Mouse (Mus musculus): ENCODE measurements around the gene Dus3l. TPM values are rescaled to one million over a fixed set of nuclear protein-coding genes. Genes with fewer than 3 reads are reported as not detected.

Gene Dus3l
- total RNA-seq, 1 experiment, result 70.2 TPM

DNA sequence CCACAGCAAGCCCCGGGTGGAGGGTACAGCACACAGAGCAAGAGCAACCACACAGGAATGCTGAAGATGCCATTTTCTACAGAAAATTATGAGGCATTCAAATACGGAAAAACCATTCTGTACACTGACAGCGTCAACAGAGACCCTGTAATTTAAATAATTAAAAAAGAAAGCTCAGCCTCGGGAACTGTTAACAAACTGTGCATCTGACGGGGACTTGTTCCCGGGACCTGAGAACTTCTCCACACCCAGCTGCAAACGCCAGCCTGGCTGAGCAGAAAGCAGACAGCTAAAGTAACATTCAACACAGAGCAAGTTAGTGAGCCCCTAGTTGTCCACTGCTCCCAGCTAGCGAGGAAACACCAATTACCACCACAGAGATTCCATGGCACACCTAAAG lies 37.5 kb downstream of the Dus3l start:
- DNase-seq (ENCODE audit: low read depth, low spot score), result no peak
- in situ Hi-C loops (cut with MboI; ENCODE audit: low sequenced_read_pairs in 2 of 2, unreplicated experiment in 2 of 2), result loop anchor here in 1 of 2 experiments (10.0 kb wide), 1 partner anchor 133 kb away; the partner anchor contains the start of gene Mllt1
- no peaks in the 10 kb centered on the region for H3K9me3 ChIP-seq (ENCODE audit: control insufficient read depth, insufficient read depth, low read depth, low read length)

DNA sequence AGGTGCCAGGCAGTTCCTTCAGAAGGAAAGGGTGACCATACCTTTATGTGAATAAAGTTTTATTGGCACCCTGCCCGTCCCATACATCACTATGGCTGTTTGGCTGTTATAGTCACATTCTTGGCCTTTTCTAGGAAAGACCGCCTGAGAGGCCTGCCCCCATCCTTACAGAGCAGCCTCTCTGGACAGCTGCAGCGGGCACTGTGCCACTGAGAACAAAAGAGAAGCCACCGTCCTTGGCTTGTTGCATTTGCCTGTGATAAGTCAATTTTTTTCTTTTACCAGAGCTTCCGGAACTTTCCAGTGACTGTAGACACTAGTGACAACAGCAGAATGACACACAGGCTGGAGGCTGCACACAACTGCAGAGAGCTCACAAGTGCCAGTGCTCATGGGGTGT lies 40.4 kb downstream of the Dus3l start:
- H3K9me3 ChIP-seq (ENCODE audit: control insufficient read depth, insufficient read depth, low read depth, low read length), result no peaks in the 10 kb centered on the region
- no peak for DNase-seq (ENCODE audit: low read depth, low spot score)
- H3K4me3 ChIP-seq (ENCODE audit: insufficient read depth in 1 of 2, low read depth in 1 of 2, low read length in 2 of 2, poor library complexity in 1 of 2, severe bottlenecking in 1 of 2), result no peak overlapping the region
- no peak overlapping the region for H3K27ac ChIP-seq (ENCODE audit: insufficient read depth, low read depth, low read length, poor library complexity, severe bottlenecking)
- in situ Hi-C loops (cut with MboI; ENCODE audit: low sequenced_read_pairs in 2 of 2, unreplicated experiment in 2 of 2), result loop anchor here in 1 of 2 experiments (10.0 kb wide), 1 partner anchor 130 kb away; the partner anchor contains the start of gene Mllt1
- H3K4me1 ChIP-seq (ENCODE audit: control insufficient read depth in 2 of 2, insufficient read depth in 2 of 2, low read length in 2 of 2, poor library complexity in 1 of 2), result peaks cover 0 to 3% of the 10 kb centered on the region in 2 experiments; a peak in 1 of 4 replicates
- H3K36me3 ChIP-seq (ENCODE audit: control insufficient read depth, insufficient read depth, low read length, poor library complexity, severe bottlenecking), result peaks cover 23% of the 10 kb centered on the region
- TF ChIP-seq ZC3H11A (IDR thresholded peaks at IDR 0.05; ENCODE audit: borderline replicate concordance, low read depth, low read length) (no peak), ZNF384 (IDR thresholded peaks at IDR 0.05; ENCODE audit: low read depth, low read length) (no peak), MAFK (IDR thresholded peaks at IDR 0.05; ENCODE audit: insufficient read depth, low read depth, low read length) (no peak), HCFC1 (IDR thresholded peaks at IDR 0.05; ENCODE audit: borderline replicate concordance, insufficient read depth, low read length) (no peak), CHD2 (IDR thresholded peaks at IDR 0.05; ENCODE audit: low read depth, low read length) (no peak)
- no peak overlapping the region for H3K9ac ChIP-seq (ENCODE audit: insufficient read depth, low read depth, low read length, poor library complexity, severe bottlenecking)

More for the DNA sequence above, 37.5 kb downstream of the Dus3l start:
- Histone ChIP-seq H3K27ac (ENCODE audit: insufficient read depth, low read depth, low read length, poor library complexity, severe bottlenecking) (no peak overlapping the region), H3K4me3 (ENCODE audit: insufficient read depth in 1 of 2, low read depth in 1 of 2, low read length in 2 of 2, poor library complexity in 1 of 2, severe bottlenecking in 1 of 2) (no peak overlapping the region), H3K4me1 (ENCODE audit: control insufficient read depth in 2 of 2, insufficient read depth in 2 of 2, low read length in 2 of 2, poor library complexity in 1 of 2) (peaks cover 2 to 12% of the 10 kb centered on the region in 2 experiments; a peak in 2 of 4 replicates), H3K9ac (ENCODE audit: insufficient read depth, low read depth, low read length, poor library complexity, severe bottlenecking) (no peak overlapping the region), H3K36me3 (ENCODE audit: control insufficient read depth, insufficient read depth, low read length, poor library complexity, severe bottlenecking) (peaks cover 21% of the 10 kb centered on the region)
- TF ChIP-seq MAFK (IDR thresholded peaks at IDR 0.05; ENCODE audit: insufficient read depth, low read depth, low read length) (no peak), HCFC1 (IDR thresholded peaks at IDR 0.05; ENCODE audit: borderline replicate concordance, insufficient read depth, low read length) (no peak), ZC3H11A (IDR thresholded peaks at IDR 0.05; ENCODE audit: borderline replicate concordance, low read depth, low read length) (no peak), CHD2 (IDR thresholded peaks at IDR 0.05; ENCODE audit: low read depth, low read length) (no peak), ZNF384 (IDR thresholded peaks at IDR 0.05; ENCODE audit: low read depth, low read length) (no peak)

DNA sequence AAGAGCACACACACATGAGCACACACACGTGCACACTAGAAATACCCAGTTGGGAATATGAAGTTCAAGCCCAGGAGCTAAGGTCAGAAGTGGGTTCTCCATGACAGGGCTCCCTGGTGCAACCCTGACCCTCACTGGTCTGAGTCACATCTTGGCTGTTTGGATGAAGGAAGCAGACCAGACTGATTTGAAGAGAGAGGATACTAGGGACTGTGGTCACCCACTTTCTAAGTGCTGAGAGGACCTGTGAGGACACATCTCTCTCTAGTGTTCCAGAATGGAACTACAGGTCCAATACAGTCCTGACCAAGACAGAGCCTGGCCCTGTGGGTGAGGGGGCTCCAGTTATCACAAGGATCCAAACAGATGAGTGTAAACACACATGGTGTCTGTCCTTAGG lies 41.2 kb downstream of the Dus3l start:
- Histone ChIP-seq H3K4me3 (ENCODE audit: insufficient read depth in 1 of 2, low read depth in 1 of 2, low read length in 2 of 2, poor library complexity in 1 of 2, severe bottlenecking in 1 of 2) (no peak overlapping the region), H3K36me3 (ENCODE audit: control insufficient read depth, insufficient read depth, low read length, poor library complexity, severe bottlenecking) (peaks cover 23% of the 10 kb centered on the region), H3K9me3 (ENCODE audit: control insufficient read depth, insufficient read depth, low read depth, low read length) (no peaks in the 10 kb centered on the region), H3K27ac (ENCODE audit: insufficient read depth, low read depth, low read length, poor library complexity, severe bottlenecking) (no peak overlapping the region), H3K4me1 (ENCODE audit: control insufficient read depth in 2 of 2, insufficient read depth in 2 of 2, low read length in 2 of 2, poor library complexity in 1 of 2) (peaks cover 0 to 3% of the 10 kb centered on the region in 2 experiments; a peak in 1 of 4 replicates), H3K9ac (ENCODE audit: insufficient read depth, low read depth, low read length, poor library complexity, severe bottlenecking) (no peak overlapping the region)
- TF ChIP-seq HCFC1 (IDR thresholded peaks at IDR 0.05; ENCODE audit: borderline replicate concordance, insufficient read depth, low read length) (no peak), MAFK (IDR thresholded peaks at IDR 0.05; ENCODE audit: insufficient read depth, low read depth, low read length) (no peak), ZC3H11A (IDR thresholded peaks at IDR 0.05; ENCODE audit: borderline replicate concordance, low read depth, low read length) (no peak), ZNF384 (IDR thresholded peaks at IDR 0.05; ENCODE audit: low read depth, low read length) (no peak), CHD2 (IDR thresholded peaks at IDR 0.05; ENCODE audit: low read depth, low read length) (no peak)
- DNase-seq (ENCODE audit: low read depth, low spot score), result no peak
- in situ Hi-C loops (cut with MboI; ENCODE audit: low sequenced_read_pairs in 2 of 2, unreplicated experiment in 2 of 2), result loop anchor here in 1 of 2 experiments (10.0 kb wide), 1 partner anchor 129 kb away; the partner anchor contains the start of gene Mllt1

DNA sequence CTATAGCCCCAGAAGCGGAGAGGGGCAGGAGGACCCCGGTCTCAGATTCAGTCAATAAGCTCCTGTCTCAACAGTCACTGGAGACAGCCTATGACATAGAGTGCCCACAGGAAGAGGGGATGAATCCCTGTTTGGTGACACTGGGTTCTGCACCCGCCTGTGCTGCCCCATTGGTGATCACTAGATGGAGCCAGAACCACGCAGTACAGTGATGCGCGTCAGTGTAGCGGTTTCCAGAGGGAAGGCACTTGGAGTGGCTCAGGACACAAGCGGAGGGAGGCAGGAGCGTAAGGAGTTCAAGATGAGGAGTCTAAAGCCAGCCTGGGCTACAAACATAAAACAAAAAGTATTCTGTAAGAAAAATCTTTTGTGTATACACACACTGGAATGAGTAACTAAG lies 44.0 kb downstream of the Dus3l start:
- no peaks in the 10 kb centered on the region for H3K9me3 ChIP-seq (ENCODE audit: control insufficient read depth, insufficient read depth, low read depth, low read length)
- peaks cover 0 to 6% of the 10 kb centered on the region in 2 experiments; a peak in 1 of 4 replicates for H3K4me1 ChIP-seq (ENCODE audit: control insufficient read depth in 2 of 2, insufficient read depth in 2 of 2, low read length in 2 of 2, poor library complexity in 1 of 2)
- DNase-seq (ENCODE audit: low read depth, low spot score), result peak; percentile 71
- in situ Hi-C loops (cut with MboI; ENCODE audit: low sequenced_read_pairs in 2 of 2, unreplicated experiment in 2 of 2), result loop anchor here in 1 of 2 experiments (10.0 kb wide), 1 partner anchor 126 kb away; the partner anchor contains the start of gene Mllt1
- peak; percentile 99 for TF ChIP-seq ZC3H11A (IDR thresholded peaks at IDR 0.05; ENCODE audit: borderline replicate concordance, low read depth, low read length)
- 0 out of 2 replicates have a peak, but pooled peaks have one; percentile 25 for TF ChIP-seq HCFC1 (IDR thresholded peaks at IDR 0.05; ENCODE audit: borderline replicate concordance, insufficient read depth, low read length)
- TF ChIP-seq MAFK (IDR thresholded peaks at IDR 0.05; ENCODE audit: insufficient read depth, low read depth, low read length), result no peak
- no peak for TF ChIP-seq CHD2 (IDR thresholded peaks at IDR 0.05; ENCODE audit: low read depth, low read length)
- TF ChIP-seq ZNF384 (IDR thresholded peaks at IDR 0.05; ENCODE audit: low read depth, low read length), result no peak
- H3K9ac ChIP-seq (ENCODE audit: insufficient read depth, low read depth, low read length, poor library complexity, severe bottlenecking), result no peak overlapping the region
- no peak overlapping the region for H3K4me3 ChIP-seq (ENCODE audit: insufficient read depth in 1 of 2, low read depth in 1 of 2, low read length in 2 of 2, poor library complexity in 1 of 2, severe bottlenecking in 1 of 2)
- H3K27ac ChIP-seq (ENCODE audit: insufficient read depth, low read depth, low read length, poor library complexity, severe bottlenecking), result no peak overlapping the region
- H3K36me3 ChIP-seq (ENCODE audit: control insufficient read depth, insufficient read depth, low read length, poor library complexity, severe bottlenecking), result peaks cover 11% of the 10 kb centered on the region

Data from ES-E14 (cell line).